Mouse (Mus musculus): Measurements from ENCODE around the gene Gm9936. TPM values are rescaled to one million over a fixed set of nuclear protein-coding genes. Genes with fewer than 3 reads are reported as not detected.
"Not testable (repeated sequence)": the region's sequence is repeated elsewhere in the genome, so short reads cannot be mapped to it uniquely, and the experiment has no call there.

The Gm9936 gene
- polyA plus RNA-seq (2011; ENCODE audit: insufficient read length, low read depth, missing spikeins): 0.23 TPM in 1 of 2 replicates, not detected in the other

- TF ChIP-seq CTCF (IDR thresholded peaks at IDR 0.05; ENCODE audit: borderline replicate concordance, insufficient read depth, low read length): no peak
- TF ChIP-seq POLR2A (IDR thresholded peaks at IDR 0.05; ENCODE audit: low read depth, low read length): no peak
- H3K4me1 ChIP-seq (ENCODE audit: control insufficient read depth, insufficient read depth, low read length): no peaks in the 10 kb centered on the region
- H3K4me3 ChIP-seq (ENCODE audit: insufficient read depth, low read length): peak within 1 kb of the TSS; percentile 15; the same call in 1 of the 2 replicates
- H3K27ac ChIP-seq (ENCODE audit: insufficient read depth, low read length): no peak within 1 kb of the TSS
These were observed at the start of gene Gm9936 for GRCm38 (mm10) chr5:114858582-114858981. Gene Gm9936 (minus strand): TSS chr5:114858682.

DNA sequence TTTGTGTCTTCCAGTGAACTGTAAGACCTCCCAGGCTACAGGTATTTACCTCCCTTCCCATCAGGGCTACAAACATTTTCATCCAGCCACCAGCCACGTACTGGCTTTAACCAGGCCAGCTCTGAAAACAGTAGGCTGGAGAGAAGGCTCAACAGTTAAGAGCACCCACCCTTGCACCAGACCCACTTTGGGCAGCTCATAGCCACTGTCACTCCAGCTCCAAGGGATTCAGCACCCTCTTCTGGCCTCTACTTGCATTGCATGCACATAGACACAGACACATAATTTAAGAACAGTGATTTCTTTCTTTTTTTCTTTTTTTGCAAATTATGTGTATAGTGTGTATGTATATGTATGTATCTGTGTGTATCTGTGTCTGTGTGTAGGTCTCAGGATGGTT, 43.9 kb upstream of the Gm9936 start:
- no peak overlapping the region for H3K27ac ChIP-seq (ENCODE audit: insufficient read depth, low read length)
- no peak overlapping the region for H3K4me3 ChIP-seq (ENCODE audit: insufficient read depth, low read length)
- no peaks in the 10 kb centered on the region for H3K4me1 ChIP-seq (ENCODE audit: control insufficient read depth, insufficient read depth, low read length)
- TF ChIP-seq POLR2A (IDR thresholded peaks at IDR 0.05; ENCODE audit: low read depth, low read length): no peak
- peak; percentile 63; the same call in 1 of the 2 replicates for TF ChIP-seq CTCF (IDR thresholded peaks at IDR 0.05; ENCODE audit: borderline replicate concordance, insufficient read depth, low read length)

DNA sequence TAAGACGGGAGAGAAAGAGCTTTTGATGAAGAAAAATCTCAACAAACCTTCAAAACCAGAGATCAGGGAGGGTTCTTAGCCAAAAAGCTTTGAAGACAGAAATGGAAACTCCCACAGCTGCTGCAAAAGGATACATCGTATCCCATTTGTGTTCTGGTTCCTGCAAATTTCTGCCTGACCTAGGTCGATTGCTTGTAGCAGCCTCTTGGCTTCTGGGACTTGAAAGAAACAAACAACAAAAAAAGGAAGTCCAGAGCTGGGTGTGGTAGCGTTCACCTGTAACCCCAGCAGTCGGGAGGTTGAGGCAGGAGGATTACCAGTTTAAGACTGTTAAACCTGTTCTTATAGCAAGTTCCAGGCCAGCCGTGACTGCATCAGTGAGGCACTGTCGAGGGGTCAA, 40.4 kb upstream of the Gm9936 start:
- H3K4me3 ChIP-seq (ENCODE audit: insufficient read depth, low read length): no peak overlapping the region

GRCm38 (mm10) chr5:114897374-114897793, 38.9 kb upstream of the Gm9936 start:
- Histone ChIP-seq H3K4me1 (ENCODE audit: control insufficient read depth, insufficient read depth, low read length) (peaks cover 6% of the 10 kb centered on the region), H3K27ac (ENCODE audit: insufficient read depth, low read length) (no peak overlapping the region), H3K4me3 (ENCODE audit: insufficient read depth, low read length) (peak overlapping the region; percentile 38)
- no peak for TF ChIP-seq CTCF (IDR thresholded peaks at IDR 0.05; ENCODE audit: borderline replicate concordance, insufficient read depth, low read length)
- TF ChIP-seq POLR2A (IDR thresholded peaks at IDR 0.05; ENCODE audit: low read depth, low read length): no peak

More for the DNA sequence above, 40.4 kb upstream of the Gm9936 start:
- Histone ChIP-seq H3K27ac (ENCODE audit: insufficient read depth, low read length) (no peak overlapping the region), H3K4me1 (ENCODE audit: control insufficient read depth, insufficient read depth, low read length) (peaks cover 6% of the 10 kb centered on the region)
- TF ChIP-seq CTCF (IDR thresholded peaks at IDR 0.05; ENCODE audit: borderline replicate concordance, insufficient read depth, low read length) (no peak), POLR2A (IDR thresholded peaks at IDR 0.05; ENCODE audit: low read depth, low read length) (no peak)

DNA sequence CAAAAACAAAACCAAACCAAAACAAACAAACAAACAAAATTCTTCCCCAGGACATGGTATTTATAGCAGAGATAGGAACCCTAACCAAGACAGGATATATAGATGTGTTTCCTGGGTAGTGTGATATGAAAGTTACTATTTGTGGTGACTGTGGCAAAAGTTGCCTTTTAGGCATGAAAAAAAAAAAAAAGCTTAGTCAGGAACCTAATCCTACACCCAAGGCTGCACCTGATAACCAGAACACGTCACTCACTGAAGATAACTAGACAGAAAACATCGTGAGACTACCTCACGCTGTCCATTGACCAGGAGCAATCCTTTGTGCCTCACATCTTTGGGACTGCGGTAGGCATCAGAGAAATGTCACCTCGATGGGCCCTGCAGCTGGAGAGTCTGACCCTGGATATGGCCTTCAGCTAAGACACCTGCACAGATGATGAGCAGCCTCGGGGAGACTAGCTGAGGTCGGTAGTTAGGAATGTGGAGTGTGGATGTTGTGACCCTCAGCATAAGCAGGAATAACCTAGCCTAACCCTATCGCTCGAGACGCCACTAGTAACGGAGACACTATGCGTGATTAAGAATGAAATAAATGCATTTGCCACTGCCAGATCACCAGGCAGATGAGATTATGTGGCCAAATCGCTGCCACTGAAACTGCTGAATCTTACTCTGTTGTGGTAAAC, 38.3 kb upstream of the Gm9936 start, which contains the start of gene Oasl2:
TSS of gene Oasl2 (plus strand) at position 249 of the 686 bp plus-strand sequence.
- TF ChIP-seq CTCF (IDR thresholded peaks at IDR 0.05; ENCODE audit: borderline replicate concordance, insufficient read depth, low read length) (no peak), POLR2A (IDR thresholded peaks at IDR 0.05; ENCODE audit: low read depth, low read length) (no peak)
- Histone ChIP-seq H3K4me1 (ENCODE audit: control insufficient read depth, insufficient read depth, low read length) (peaks cover 6% of the 10 kb centered on the region), H3K4me3 (ENCODE audit: insufficient read depth, low read length) (peak within 1 kb of the TSS; percentile 38), H3K27ac (ENCODE audit: insufficient read depth, low read length) (no peak within 1 kb of the TSS)

DNA sequence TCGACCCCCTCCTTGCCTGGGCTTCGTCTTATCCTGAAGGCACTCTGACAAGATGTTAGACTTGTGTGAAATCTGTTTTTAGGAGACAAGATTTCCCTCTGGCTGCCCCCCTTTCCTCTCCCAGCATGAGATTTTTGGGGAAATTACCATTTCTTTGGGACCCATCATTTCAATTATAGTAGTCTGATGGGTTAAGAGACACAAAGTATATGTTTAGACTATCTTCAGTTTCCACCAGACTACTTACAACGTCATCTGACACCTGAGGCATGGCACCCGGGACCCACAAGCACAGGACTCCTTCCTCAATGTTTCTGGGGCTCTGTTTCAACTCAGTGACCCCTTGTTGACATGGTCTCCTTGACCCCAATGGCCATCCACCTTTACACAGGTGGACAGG, 37.1 kb upstream of the Gm9936 start:
- TF ChIP-seq CTCF (IDR thresholded peaks at IDR 0.05; ENCODE audit: borderline replicate concordance, insufficient read depth, low read length) (no peak), POLR2A (IDR thresholded peaks at IDR 0.05; ENCODE audit: low read depth, low read length) (no peak)
- H3K4me1 ChIP-seq (ENCODE audit: control insufficient read depth, insufficient read depth, low read length): peaks cover 6% of the 10 kb centered on the region
- H3K4me3 ChIP-seq (ENCODE audit: insufficient read depth, low read length): no peak overlapping the region
- H3K27ac ChIP-seq (ENCODE audit: insufficient read depth, low read length): no peak overlapping the region

GRCm38 (mm10) chr5:114888995-114889394, 30.5 kb upstream of the Gm9936 start:
- no peak for TF ChIP-seq POLR2A (IDR thresholded peaks at IDR 0.05; ENCODE audit: low read depth, low read length)
- TF ChIP-seq CTCF (IDR thresholded peaks at IDR 0.05; ENCODE audit: borderline replicate concordance, insufficient read depth, low read length): no peak
- no peaks in the 10 kb centered on the region for H3K4me1 ChIP-seq (ENCODE audit: control insufficient read depth, insufficient read depth, low read length)
- H3K4me3 ChIP-seq (ENCODE audit: insufficient read depth, low read length): no peak overlapping the region
- no peak overlapping the region for H3K27ac ChIP-seq (ENCODE audit: insufficient read depth, low read length)

GRCm38 (mm10) chr5:114886801-114887200, 28.3 kb upstream of the Gm9936 start:
- H3K27ac ChIP-seq (ENCODE audit: insufficient read depth, low read length): no peak overlapping the region
- TF ChIP-seq CTCF (IDR thresholded peaks at IDR 0.05; ENCODE audit: borderline replicate concordance, insufficient read depth, low read length) (no peak), POLR2A (IDR thresholded peaks at IDR 0.05; ENCODE audit: low read depth, low read length) (no peak)
- no peak overlapping the region for H3K4me3 ChIP-seq (ENCODE audit: insufficient read depth, low read length)
- H3K4me1 ChIP-seq (ENCODE audit: control insufficient read depth, insufficient read depth, low read length): no peaks in the 10 kb centered on the region

- H3K4me3 ChIP-seq (ENCODE audit: insufficient read depth, low read length): no peak overlapping the region
- TF ChIP-seq POLR2A (IDR thresholded peaks at IDR 0.05; ENCODE audit: low read depth, low read length): no peak
- TF ChIP-seq CTCF (IDR thresholded peaks at IDR 0.05; ENCODE audit: borderline replicate concordance, insufficient read depth, low read length): no peak
- H3K27ac ChIP-seq (ENCODE audit: insufficient read depth, low read length): no peak overlapping the region
- H3K4me1 ChIP-seq (ENCODE audit: control insufficient read depth, insufficient read depth, low read length): no peaks in the 10 kb centered on the region
These were observed 24.5 kb upstream of the Gm9936 start for GRCm38 (mm10) chr5:114883022-114883421.

DNA sequence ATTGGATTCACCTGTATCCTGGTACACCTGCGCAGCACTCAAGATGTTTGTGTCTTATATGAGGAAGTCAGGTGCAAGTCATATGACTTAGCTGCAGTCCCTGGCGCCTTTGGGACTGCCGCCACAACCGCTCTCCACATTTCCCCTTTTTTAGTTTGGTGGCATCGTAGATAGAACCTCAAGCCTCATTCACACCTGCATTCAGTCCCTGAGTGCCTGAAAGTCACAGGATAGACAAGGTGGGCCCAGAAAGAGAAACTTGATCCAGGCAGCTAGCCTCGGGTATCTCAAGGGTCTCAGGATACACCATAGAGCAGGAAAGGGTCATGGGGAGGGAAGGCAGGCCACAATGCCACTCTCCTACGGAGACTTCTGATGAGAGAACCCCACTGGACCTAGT, 23.8 kb upstream of the Gm9936 start:
- not testable (repeated sequence) for H3K4me1 ChIP-seq (ENCODE audit: control insufficient read depth, insufficient read depth, low read length); H3K4me3 ChIP-seq (ENCODE audit: insufficient read depth, low read length); H3K27ac ChIP-seq (ENCODE audit: insufficient read depth, low read length)

Measured in embryonic fibroblast, embryonic 13.5 days (primary cell).